Mouse (Mus musculus) kidney, postnatal 14 days (tissue): ENCODE data around the gene Tex2.

ENCODE experiments used
- DNase-seq: peaks from one replicate; pipeline ENCODE4 v3.0.0; 2022; ENCODE audit warnings: mixed read lengths

The Tex2 gene

DNA sequence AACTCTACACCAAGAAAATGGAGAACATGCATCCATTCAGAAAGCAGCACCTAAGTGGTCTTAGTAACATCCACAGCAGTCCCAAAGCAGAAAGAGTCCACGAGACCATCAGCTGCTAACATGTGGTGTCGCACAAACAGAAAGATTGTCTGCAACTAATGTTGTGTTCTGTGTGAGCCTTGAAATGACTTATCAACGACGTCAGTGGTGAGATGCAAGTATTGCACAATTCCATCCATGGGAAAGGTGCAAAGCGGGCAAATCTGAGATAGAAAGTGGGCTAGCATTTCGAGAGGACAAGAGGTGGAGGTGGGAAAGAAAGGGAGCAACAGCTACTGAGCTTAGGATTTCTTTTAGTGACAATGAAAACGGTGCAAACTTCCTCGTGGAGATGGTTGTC, 130.4 kb downstream of the Tex2 start:
- no peak for DNase-seq

DNA sequence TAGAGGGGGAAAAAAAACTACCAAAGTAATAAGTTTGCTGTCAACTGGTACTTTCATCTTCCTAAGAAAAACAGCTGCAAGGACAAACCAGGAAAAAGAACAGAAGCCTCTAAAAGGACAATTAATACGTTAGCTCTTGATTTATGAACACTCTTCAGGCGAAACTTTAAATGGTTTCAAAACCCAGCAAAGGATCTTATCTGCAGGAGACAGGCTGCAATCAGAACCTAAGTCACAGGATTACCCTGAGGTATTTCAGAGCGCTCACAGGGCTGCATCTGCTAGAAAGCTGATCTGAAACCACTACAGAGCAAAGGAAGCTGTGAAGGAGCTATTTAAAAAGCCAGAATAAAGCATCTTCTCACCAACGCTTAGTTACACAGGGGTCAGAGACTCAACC, 131.6 kb downstream of the Tex2 start:
- DNase-seq = no peak

DNA sequence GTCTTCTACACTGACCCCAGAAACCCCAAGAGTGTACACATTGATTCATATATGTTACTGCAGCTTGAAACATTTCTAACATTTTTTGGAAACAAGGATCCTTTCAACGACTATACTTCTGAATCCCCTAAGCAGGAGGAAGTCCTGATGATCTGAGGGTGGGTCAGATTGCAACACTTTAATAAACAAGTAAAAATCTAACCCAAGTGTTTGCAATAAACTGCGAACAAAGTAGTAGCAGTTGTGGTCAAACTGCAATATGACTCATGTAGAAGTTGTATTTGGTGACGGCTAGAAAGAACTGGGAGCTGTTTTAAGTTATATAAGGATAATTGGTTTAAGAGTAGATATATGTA, 132.7 kb downstream of the Tex2 start:
- DNase-seq = no peak

DNA sequence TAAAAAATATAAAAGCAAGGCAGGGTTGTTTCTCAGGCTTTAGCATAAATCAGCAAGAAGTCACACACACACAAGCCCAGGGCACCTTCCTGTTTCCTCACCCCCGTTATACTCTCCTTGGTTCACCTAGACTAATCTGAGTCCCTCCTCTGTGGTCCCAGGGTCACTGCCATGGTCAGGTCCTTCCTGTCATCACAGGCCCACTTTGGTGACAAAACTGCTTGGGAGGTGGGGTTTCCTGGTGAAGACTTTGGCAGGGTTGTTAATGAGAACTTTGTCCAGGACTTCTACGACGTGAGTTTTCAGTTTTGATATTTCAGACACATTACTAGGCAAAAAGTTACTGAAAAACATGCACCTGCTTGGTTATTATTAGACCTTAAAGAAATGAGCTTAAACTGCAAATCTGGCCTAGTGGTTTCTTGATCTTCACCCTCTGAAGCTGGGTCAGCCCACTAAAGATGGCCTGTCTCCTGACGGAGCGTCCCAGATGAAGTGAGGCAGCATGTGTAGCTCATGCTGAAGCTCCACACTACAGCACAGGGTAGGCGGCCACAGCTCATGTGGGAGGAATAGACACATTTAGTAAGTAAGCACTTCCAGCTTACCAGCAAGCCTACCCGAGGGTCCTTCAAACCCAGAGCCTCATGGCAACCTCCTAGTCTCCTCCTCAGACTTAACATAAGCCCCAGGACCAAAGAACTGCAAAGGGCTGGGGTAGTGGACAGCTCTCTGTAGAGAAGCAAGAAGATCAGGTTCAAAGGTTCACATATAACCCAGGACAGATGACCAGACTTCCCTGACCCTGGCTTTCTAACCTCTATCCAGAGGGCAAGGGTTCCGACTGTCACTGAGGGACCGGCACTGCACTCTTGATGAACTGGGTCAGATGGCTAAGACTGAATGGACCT, 133.3 kb downstream of the Tex2 start:
- no peak for DNase-seq

DNA sequence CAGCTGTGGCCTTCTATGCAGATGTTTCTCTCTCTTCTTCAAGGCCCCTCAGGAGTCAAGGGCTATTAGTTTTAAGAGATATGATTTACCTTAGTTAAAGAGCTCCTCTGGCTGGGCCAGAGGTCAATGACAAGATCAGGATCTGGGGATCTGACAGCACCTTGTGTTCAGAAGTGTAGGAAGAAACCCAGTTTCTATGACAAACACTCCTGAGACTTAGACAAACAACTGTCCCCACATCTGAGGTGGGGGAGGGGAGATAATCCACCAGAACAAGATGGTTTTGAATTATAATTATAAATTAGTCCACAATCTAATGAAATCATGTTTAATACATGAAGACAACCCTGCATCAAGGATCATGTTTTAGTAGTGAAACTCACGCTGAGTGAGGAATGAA, 134.5 kb downstream of the Tex2 start:
- no peak for DNase-seq

DNA sequence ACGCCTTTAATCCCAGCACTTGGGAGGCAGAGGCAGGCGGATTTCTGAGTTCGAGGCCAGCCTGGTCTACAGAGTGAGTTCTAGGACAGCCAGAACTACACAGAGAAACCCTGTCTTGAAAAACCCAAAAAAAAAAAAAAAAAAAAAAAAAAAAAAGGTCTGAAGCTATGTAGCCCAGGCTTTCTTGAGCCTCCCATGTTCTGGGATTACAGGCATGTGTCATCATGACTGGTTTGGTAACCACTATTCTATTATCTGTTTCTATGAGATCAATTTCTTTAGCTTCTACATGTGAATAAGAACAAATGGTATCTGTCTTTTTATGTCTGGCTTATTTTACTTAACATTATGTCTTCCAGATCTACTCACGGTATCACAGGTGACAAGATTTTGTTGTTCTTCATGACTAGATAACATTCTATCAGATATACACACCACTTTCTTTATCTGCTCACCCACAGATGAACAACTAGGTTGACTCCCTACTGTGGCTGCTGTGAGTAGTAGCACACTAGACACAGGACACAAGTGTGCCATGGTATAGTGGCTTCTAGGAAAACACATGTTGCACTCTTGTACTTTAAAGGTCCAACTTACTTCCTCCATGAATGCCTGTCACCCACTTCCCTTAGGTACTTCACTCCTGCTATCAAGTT, 135.6 kb downstream of the Tex2 start:
- DNase-seq = no peak

DNA sequence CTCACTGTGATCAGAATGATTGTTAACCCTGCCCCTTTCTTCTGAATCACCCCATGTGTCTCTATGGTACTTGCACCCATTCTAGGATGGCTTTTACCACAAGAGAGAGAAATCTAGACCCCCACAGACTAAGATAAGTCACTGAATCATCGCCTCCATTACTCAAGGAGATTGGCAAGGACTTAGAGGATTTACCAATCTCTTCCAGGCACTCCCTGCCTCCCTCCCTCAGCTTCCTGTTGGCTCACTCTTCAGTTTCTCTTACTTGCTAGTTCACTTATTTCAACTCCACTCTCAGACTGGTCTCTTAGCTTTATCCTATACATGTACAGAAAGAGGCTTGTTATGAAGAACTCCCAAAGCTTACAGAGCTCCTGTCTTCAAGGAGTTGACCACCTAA, 137.9 kb downstream of the Tex2 start:
- no peak for DNase-seq

DNA sequence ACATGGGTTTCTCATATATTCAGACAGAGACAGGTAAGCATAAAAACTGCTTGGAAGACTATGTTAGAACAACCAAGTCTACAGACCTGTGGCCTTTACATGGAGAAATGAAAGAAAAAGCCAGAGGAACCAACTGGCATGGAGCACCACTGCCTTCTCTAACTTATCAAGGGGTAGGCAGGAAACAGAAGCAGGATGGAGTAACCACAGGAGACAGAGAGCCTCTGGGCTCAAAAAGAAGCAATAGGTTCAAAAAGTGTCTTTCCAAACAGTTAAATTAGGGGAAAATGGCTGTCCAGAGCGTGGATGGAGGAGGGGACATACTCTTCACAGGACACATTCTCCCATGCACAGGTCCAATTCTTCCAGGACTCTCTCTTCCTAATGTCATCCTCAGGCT, 141.6 kb downstream of the Tex2 start:
- no peak for DNase-seq

DNA sequence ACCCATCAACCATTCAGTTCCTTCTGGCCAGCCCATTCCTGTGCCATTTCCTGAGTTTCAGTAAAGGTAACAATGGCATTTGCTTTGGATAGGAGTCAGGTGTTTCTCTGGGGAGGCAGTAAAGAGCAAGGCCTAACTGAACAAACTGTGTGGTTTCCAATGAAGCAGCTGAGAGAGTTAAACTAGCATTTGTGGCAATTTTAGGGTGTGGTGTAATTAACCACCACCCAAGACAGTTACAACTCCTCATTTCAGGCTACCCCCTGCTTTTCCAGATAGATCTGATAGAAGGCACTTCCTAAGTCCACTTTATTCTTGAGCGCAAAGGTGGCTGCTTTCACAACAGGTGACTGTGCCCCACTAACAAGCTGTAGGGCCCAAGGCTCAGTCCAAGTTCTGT, 144.7 kb downstream of the Tex2 start:
- no peak for DNase-seq

DNA sequence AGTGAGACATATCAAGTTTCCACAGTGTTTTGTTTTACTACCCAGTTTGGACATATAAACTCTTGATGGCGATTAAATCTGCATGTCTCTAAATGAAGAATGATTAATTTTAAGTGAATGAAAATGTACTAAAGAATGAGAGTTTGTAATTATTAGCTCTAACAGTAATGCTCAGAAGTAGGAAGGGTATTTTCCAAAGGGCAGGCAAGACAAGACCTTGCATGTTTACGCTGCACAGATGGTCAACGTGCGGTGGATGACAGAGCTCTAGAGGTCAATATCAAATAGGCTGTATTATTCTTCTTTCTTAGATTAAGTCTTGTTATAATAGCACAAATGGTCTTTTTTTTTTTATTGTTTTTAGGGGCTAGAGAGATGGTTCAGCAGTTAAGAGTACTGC, 147.3 kb downstream of the Tex2 start:
- no peak for DNase-seq

DNA sequence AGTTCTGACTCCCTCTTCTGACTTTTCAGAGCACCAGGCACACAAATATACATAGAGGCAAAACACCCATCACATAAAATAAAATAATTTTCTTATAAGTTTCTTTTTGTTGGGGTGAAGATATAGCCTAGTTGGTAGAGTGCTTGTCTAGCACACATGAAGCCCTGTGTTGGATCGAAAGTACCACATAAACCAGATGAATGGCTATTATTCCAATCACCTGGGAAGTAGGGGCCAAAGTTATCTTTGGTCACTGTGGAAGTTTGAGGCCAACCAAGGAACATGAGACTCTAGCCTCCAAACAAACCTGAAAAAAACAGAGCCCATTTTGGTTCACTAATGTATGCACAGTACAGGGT, 147.7 kb downstream of the Tex2 start:
- no peak for DNase-seq

DNA sequence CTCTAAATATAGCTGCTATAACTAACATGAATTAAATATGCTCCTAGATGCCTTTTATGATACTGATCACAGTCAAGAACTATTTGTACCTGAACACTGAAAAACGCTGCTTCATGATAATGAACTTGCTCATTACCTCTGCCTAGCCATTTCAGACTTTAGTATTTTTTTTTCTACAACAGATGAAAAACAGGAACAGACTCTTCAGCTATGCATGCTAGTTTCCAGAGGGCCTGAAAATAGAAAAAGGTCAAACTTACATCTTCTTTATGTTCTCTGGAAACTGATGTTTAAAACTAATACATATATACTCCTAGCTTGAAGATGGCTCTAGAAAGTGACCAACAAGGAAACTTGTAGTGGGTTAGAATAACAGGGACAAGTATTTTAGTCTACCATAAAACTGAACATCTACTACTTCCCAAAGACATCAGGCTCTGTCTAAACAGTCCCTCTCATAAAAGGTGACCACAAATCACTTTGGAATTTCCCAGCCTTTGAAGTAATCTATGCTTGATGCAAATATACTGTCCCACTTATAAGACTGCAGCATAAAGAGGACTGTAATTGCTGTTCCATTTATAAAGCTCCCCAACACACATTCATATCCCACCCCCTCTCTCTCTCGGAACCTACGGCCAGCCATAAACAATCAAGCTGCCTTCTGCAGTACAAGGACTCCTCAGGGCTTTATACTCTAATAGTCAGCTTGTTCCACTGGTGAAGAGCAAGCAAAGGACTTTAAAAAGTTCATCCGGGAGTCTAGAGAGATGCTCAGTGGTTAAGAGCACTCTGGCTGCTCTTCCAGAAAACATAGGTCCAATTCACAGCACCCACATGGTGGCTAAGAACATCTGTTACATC, 148.3 kb downstream of the Tex2 start:
- no peak for DNase-seq

DNA sequence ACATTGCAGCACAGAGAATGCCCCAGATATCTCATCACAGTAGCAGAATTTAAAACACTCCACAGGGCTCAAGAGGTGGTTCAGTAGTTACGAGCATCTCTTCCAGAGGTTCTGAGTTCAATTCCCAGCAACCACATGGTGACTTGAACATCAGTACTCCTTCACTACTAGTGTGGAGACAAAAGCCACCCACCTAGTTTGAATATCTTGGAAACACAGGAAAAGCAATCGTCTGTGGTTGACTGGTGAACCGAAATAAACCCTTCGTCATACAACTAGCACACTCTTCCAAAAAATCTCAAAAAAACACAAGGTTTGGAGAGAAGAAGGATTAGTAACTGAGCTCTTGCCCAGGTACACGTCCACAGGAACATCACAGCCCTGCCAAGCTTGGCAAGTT, 149.4 kb downstream of the Tex2 start:
- DNase-seq = no peak

DNA sequence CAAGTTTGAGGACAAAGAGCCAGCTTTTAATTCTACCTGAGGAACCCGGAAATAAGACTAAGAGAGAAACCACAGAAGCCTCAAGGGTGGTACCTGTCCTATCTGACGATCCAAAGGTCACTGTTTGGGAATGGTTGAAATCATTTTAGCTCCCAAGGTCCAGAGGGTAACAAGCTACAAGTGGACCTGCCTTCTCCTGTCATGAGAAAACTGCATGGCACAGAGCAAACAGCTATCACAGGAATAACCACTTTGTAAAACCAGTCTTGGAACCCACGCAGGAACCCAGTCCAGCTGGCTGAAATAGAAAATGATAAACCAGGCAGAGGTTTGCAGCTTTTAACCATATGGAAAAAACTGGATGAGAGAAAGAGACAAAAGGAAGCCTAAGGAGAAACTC, 150.9 kb downstream of the Tex2 start:
- DNase-seq = no peak

DNA sequence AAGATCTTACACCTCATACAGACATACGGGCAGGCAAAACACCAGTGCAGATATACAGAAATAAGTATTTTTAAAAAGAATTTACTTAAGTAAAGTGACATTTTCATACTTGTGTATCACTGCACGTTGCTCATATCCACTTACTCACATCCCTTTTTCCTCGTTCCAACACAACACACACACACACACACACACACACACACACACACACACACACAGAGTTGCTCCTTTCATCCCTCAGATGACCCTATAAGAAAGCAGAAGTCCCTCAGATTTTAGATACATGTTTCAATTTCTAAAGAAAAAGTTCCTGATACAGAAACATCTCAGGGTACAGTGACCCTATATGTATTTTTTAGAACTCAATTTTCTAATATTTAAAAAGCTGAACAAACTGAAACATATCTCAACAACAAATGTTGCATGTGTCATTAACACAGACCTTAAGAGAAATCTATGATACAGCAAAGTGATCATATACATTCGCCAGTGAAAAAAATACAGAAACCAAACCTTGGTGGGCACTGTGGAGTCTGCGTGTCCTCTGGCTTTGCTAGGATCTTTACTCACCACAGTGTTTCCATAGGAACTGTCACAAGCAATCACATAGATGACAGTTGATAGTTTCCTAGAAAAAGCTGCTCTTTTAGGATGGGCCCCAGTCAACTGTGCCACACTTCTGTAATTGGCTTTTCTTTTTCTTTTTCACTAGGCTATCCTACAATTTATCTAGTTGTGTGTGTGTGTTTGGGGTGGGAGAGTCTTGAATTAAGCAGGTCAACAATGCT, 151.9 kb downstream of the Tex2 start:
- DNase-seq = no peak

DNA sequence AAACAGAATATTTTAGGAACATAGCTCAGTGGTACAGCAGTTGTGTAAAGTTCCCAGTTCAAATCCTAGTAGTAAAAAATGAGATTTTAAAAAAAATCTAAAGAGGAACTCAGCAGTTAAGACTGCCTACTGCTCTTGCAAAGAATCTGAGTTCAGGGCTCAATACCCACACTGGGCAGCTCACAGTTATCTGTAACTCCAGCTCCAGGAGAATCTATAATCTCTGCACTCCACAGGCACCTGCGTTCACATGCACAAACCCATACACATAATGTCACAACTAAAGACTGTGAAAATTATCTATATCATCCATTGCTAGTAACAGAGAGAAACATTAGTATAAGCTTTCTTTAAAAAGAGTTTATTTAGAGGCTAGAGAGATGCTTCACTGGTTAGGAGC, 152.6 kb downstream of the Tex2 start:
- DNase-seq = no peak

DNA sequence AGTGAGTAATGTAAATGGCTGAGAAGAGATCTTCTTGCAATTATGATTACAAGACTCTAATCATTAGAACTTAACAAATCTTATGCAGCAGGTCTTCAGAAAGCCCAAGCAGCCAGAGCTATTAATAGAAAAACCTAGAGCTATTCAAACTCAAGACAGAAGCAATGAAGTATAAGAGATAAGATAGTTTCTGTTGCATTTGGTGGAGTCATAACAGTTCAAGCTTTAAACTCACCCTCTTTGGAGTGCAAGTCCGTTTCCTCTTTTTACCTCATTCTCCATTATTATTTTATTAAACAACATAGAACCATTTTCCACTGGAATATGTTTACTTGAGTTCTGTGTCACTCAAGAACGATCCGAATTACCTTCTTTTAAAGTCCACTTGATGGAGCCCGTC, 154.7 kb downstream of the Tex2 start:
- no peak for DNase-seq
